Mouse (Mus musculus) testis, adult 2 months (tissue): ENCODE measurements around the gene Trmt10a. TPM values are rescaled to one million over a fixed set of nuclear protein-coding genes. Genes with fewer than 3 reads are reported as not detected.

ENCODE experiments used
- H3K27ac ChIP-seq: fragments of 200-500 bp; 2 replicates; pipeline ENCODE4 v1.5.1; 2012; ENCODE audit warnings: low read depth, low read length; ENCODE audit not compliant: control insufficient read depth, insufficient read depth
- H3K27me3 ChIP-seq: fragments of 200-500 bp; 2 replicates; pipeline ENCODE4 v1.6.1; 2012; ENCODE audit warnings: mild to moderate bottlenecking, low read length, moderate library complexity; ENCODE audit not compliant: control insufficient read depth, insufficient read depth
- H3K36me3 ChIP-seq: fragments of 200-500 bp; 2 replicates; pipeline ENCODE4 v1.6.1; 2012; ENCODE audit warnings: mild to moderate bottlenecking, low read length; ENCODE audit not compliant: control insufficient read depth, insufficient read depth
- H3K4me1 ChIP-seq: fragments of 200-500 bp; 2 replicates; pipeline ENCODE4 v1.6.1; 2012; ENCODE audit warnings: low read length; ENCODE audit not compliant: control insufficient read depth, insufficient read depth
- H3K4me3 ChIP-seq: fragments of 200-500 bp; 2 replicates; pipeline ENCODE4 v1.5.1; 2012; ENCODE audit warnings: low read depth, mild to moderate bottlenecking, low read length, moderate library complexity, mixed read lengths; ENCODE audit not compliant: control insufficient read depth
- CTCF ChIP-seq: fragments of 200-500 bp; IDR thresholded peaks from 2 replicates; pipeline ENCODE4 v1.5.1; 2012; ENCODE audit warnings: low read depth, mild to moderate bottlenecking, inconsistent platforms, low read length, moderate library complexity; ENCODE audit not compliant: control insufficient read depth, insufficient read depth, insufficient replicate concordance
- POLR2A ChIP-seq: fragments of 200-500 bp; IDR thresholded peaks from 2 replicates; pipeline ENCODE4 v1.6.1; 2012; ENCODE audit warnings: low read depth, mild to moderate bottlenecking, inconsistent platforms, low read length, moderate library complexity; ENCODE audit not compliant: control insufficient read depth
- polyA plus RNA-seq: library from polyadenylated mRNA; depleted of rRNA; stranded (reverse); fragments of >200 nt; gene quantifications from 2 replicates; pipeline ENCODE4 v1.2.3, GENCODE M21; 2012

Gene Trmt10a
- polyA plus RNA-seq, 1 experiment, result 37.1 TPM

- Histone ChIP-seq H3K27me3 (no peaks in the 10 kb centered on the region), H3K4me1 (no peaks in the 10 kb centered on the region), H3K36me3 (no peaks in the 10 kb centered on the region; the same call in 1 of the 2 replicates), H3K4me3 (no peak overlapping the region), H3K27ac (no peak overlapping the region)
- no peak for TF ChIP-seq CTCF
Measured at GRCm38 (mm10) chr3:138119444-138120105, 23.7 kb upstream of the Trmt10a start.

GRCm38 (mm10) chr3:138121461-138121860 lies 21.8 kb upstream of the Trmt10a start:
- no peak overlapping the region for H3K4me3 ChIP-seq
- H3K36me3 ChIP-seq, result no peaks in the 10 kb centered on the region; the same call in 1 of the 2 replicates
- no peak overlapping the region for H3K27ac ChIP-seq
- H3K4me1 ChIP-seq, result no peaks in the 10 kb centered on the region
- no peak for TF ChIP-seq CTCF
- no peak for TF ChIP-seq POLR2A
- H3K27me3 ChIP-seq, result no peaks in the 10 kb centered on the region

- H3K27me3 ChIP-seq, result no peaks in the 10 kb centered on the region
- no peak overlapping the region for H3K4me3 ChIP-seq
- H3K27ac ChIP-seq, result no peak overlapping the region
- TF ChIP-seq POLR2A (no peak), CTCF (no peak)
- H3K36me3 ChIP-seq, result no peaks in the 10 kb centered on the region; the same call in 1 of the 2 replicates
- no peaks in the 10 kb centered on the region for H3K4me1 ChIP-seq
Measured at GRCm38 (mm10) chr3:138123842-138124241, 19.4 kb upstream of the Trmt10a start.

GRCm38 (mm10) chr3:138129110-138129509 lies 14.1 kb upstream of the Trmt10a start:
- no peaks in the 10 kb centered on the region for H3K4me1 ChIP-seq
- no peaks in the 10 kb centered on the region for H3K27me3 ChIP-seq
- no peak overlapping the region for H3K4me3 ChIP-seq
- H3K36me3 ChIP-seq, result no peaks in the 10 kb centered on the region
- no peak overlapping the region for H3K27ac ChIP-seq
- no peak for TF ChIP-seq CTCF

GRCm38 (mm10) chr3:138130692-138131091 lies 12.6 kb upstream of the Trmt10a start:
- Histone ChIP-seq H3K4me1 (no peaks in the 10 kb centered on the region), H3K36me3 (no peaks in the 10 kb centered on the region), H3K27me3 (no peaks in the 10 kb centered on the region), H3K27ac (no peak overlapping the region), H3K4me3 (no peak overlapping the region)
- TF ChIP-seq POLR2A (no peak), CTCF (no peak)

- Histone ChIP-seq H3K36me3 (no peaks in the 10 kb centered on the region), H3K4me1 (no peaks in the 10 kb centered on the region), H3K27me3 (no peaks in the 10 kb centered on the region), H3K4me3 (no peak overlapping the region), H3K27ac (no peak overlapping the region)
- no peak for TF ChIP-seq POLR2A
- TF ChIP-seq CTCF, result no peak
Measured at GRCm38 (mm10) chr3:138131168-138131567, 12.1 kb upstream of the Trmt10a start.

- H3K4me3 ChIP-seq, result no peak overlapping the region
Measured at GRCm38 (mm10) chr3:138133463-138133862, 9.8 kb upstream of the Trmt10a start.

GRCm38 (mm10) chr3:138133916-138134315 lies 9.3 kb upstream of the Trmt10a start:
- TF ChIP-seq POLR2A, result no peak
- no peak for TF ChIP-seq CTCF
- Histone ChIP-seq H3K36me3 (no peaks in the 10 kb centered on the region), H3K27me3 (no peaks in the 10 kb centered on the region), H3K27ac (no peak overlapping the region), H3K4me1 (no peaks in the 10 kb centered on the region), H3K4me3 (no peak overlapping the region)

More at GRCm38 (mm10) chr3:138133463-138133862, 9.8 kb upstream of the Trmt10a start:
- no peaks in the 10 kb centered on the region for H3K4me1 ChIP-seq
- no peaks in the 10 kb centered on the region for H3K36me3 ChIP-seq
- H3K27ac ChIP-seq, result no peak overlapping the region
- H3K27me3 ChIP-seq, result no peaks in the 10 kb centered on the region
- no peak for TF ChIP-seq CTCF
- no peak for TF ChIP-seq POLR2A
